In genomic region chr1:118481703-118482102, GRCm38 (mm10) we compare ENCODE assay signal across 10 mouse cellular contexts.
DNase-seq lines count a peak whose midpoint lies in the region; ATAC-seq and TF ChIP-seq lines count a peak whose summit lies in the region.
"Had no signal": no experiment of that assay in that cellular context is flagged by ENCODE, and none has a peak within 500 bp of the region (broad histone marks: within the 10 kb centered on the region; RNA-seq: fewer than 3 reads in every experiment).

No protein-coding gene starts in this region.

- ATAC-seq in lung, embryonic 15.5 days (ENCODE audit: borderline replicate concordance, extremely low read depth, low FRiP score, low TSS enrichment): no peak
- no peak for ATAC-seq in forebrain, embryonic 11.5 days (replicated peaks; ENCODE audit: low FRiP score)
- peak; percentile 15; the same call in 1 of the 2 replicates for ATAC-seq in heart, embryonic 15.5 days (replicated peaks; ENCODE audit: insufficient number of reproducible peaks, insufficient read depth, low FRiP score, low read depth)

- H3K4me2 ChIP-seq in lung, embryonic 15.5 days: no peak overlapping the region
- no peak overlapping the region for H3K4me2 ChIP-seq in forebrain, embryonic 11.5 days (ENCODE audit: low read depth, low read length, severe bottlenecking)
- peak overlapping the region; percentile 59 for H3K4me2 ChIP-seq in heart, embryonic 15.5 days
- H3K4me2 ChIP-seq: hindbrain, embryonic 15.5 days had no signal

- H3K36me3 ChIP-seq in lung, embryonic 15.5 days: no peaks in the 10 kb centered on the region
- H3K36me3 ChIP-seq in forebrain, embryonic 11.5 days (ENCODE audit: control insufficient read depth, insufficient read depth, low read length): no peaks in the 10 kb centered on the region; the same call in 1 of the 2 replicates
- H3K36me3 ChIP-seq in heart, embryonic 15.5 days: no peaks in the 10 kb centered on the region

- TF ChIP-seq CTCF in olfactory bulb, adult 2 months (IDR thresholded peaks at IDR 0.05; ENCODE audit: insufficient read depth, low read depth, low read length): no peak
- TF ChIP-seq CTCF in cerebellum, adult 2 months (IDR thresholded peaks at IDR 0.05; ENCODE audit: borderline replicate concordance, insufficient read depth, low read depth, low read length): no peak

- no peak overlapping the region for H3K9ac ChIP-seq in lung, embryonic 15.5 days
- no peak overlapping the region for H3K9ac ChIP-seq in forebrain, embryonic 11.5 days (ENCODE audit: low read length)
- peak overlapping the region; percentile 69 for H3K9ac ChIP-seq in heart, embryonic 15.5 days
- H3K9ac ChIP-seq: hindbrain, embryonic 15.5 days had no signal

- peaks cover 4% of the 10 kb centered on the region for H3K4me1 ChIP-seq in lung, embryonic 15.5 days
- H3K4me1 ChIP-seq in forebrain, embryonic 11.5 days (replicated peaks; ENCODE audit: control insufficient read depth, insufficient read depth, low read length): peaks cover 9% of the 10 kb centered on the region; the same call in 1 of the 2 replicates
- peaks cover 35% of the 10 kb centered on the region for H3K4me1 ChIP-seq in heart, embryonic 15.5 days (replicated peaks)
- peaks cover 20% of the 10 kb centered on the region for H3K4me1 ChIP-seq in olfactory bulb, adult 2 months (ENCODE audit: control insufficient read depth, insufficient read depth, low read length)
- H3K4me1 ChIP-seq in cerebellum, adult 2 months (ENCODE audit: control insufficient read depth, insufficient read depth, low read length): peaks cover 2% of the 10 kb centered on the region; the same call in 1 of the 2 replicates
- H3K4me1 ChIP-seq: hindbrain, embryonic 15.5 days had no signal

- no peak for TF ChIP-seq POLR2A in olfactory bulb, adult 2 months (IDR thresholded peaks at IDR 0.05; ENCODE audit: insufficient read depth, low read depth, low read length)
- TF ChIP-seq POLR2A in cerebellum, adult 2 months (IDR thresholded peaks at IDR 0.05; ENCODE audit: borderline replicate concordance, insufficient read depth, low read length): no peak

- no peak for DNase-seq in lung, postnatal 36 days
- DNase-seq in forebrain, embryonic 11.5 days (ENCODE audit: low spot score): no peak
- DNase-seq in cerebellum, adult 2 months: no peak
- no peak for DNase-seq in urinary bladder, postnatal 14 days (ENCODE audit: low spot score)
- DNase-seq in adrenal gland, postnatal 4 days (ENCODE audit: low spot score in 2 of 2): no peak

- peak overlapping the region; percentile 64; the same call in 1 of the 2 replicates for H3K27ac ChIP-seq in lung, embryonic 15.5 days
- H3K27ac ChIP-seq in forebrain, embryonic 11.5 days (ENCODE audit: low read depth, low read length): peak overlapping the region; percentile 34; the same call in 1 of the 2 replicates
- H3K27ac ChIP-seq in heart, embryonic 15.5 days: peak overlapping the region; percentile 95
- H3K27ac ChIP-seq in olfactory bulb, adult 2 months (ENCODE audit: insufficient read depth, low read depth, low read length): peak overlapping the region; percentile 90
- H3K27ac ChIP-seq in cerebellum, adult 2 months (ENCODE audit: insufficient read depth, low read length): no peak overlapping the region
- H3K27ac ChIP-seq: hindbrain, embryonic 15.5 days; macrophage had no signal

- H3K9me3 ChIP-seq in lung, embryonic 15.5 days: no peaks in the 10 kb centered on the region
- H3K9me3 ChIP-seq in forebrain, embryonic 11.5 days (ENCODE audit: control insufficient read depth, low read length): no peaks in the 10 kb centered on the region
- H3K9me3 ChIP-seq in heart, embryonic 15.5 days (replicated peaks): no peaks in the 10 kb centered on the region
- H3K9me3 ChIP-seq: hindbrain, embryonic 15.5 days had no signal

- H3K4me3 ChIP-seq in lung, embryonic 15.5 days: no peak overlapping the region
- no peak overlapping the region for H3K4me3 ChIP-seq in forebrain, embryonic 11.5 days (ENCODE audit: low read depth, low read length)
- peak overlapping the region; percentile 58 for H3K4me3 ChIP-seq in heart, embryonic 15.5 days
- H3K4me3 ChIP-seq in olfactory bulb, adult 2 months (ENCODE audit: insufficient read depth, low read depth, low read length): peak overlapping the region; percentile 36
- no peak overlapping the region for H3K4me3 ChIP-seq in cerebellum, adult 2 months (replicated peaks; ENCODE audit: insufficient read depth, low read depth, low read length)
- H3K4me3 ChIP-seq: hindbrain, embryonic 15.5 days had no signal

- 53% methylated on average over 6 of the region's 6 CpGs for WGBS in lung, embryonic 15.5 days
- 70% methylated on average over 6 of the region's 6 CpGs for WGBS in forebrain, embryonic 11.5 days
- WGBS in heart, embryonic 15.5 days: 37% methylated on average over 6 of the region's 6 CpGs
- WGBS in olfactory bulb, adult 2 months: 14% methylated on average over 6 of the region's 6 CpGs
- WGBS in cerebellum, adult 2 months: 88% methylated on average over 6 of the region's 6 CpGs

- H3K27me3 ChIP-seq in lung, embryonic 15.5 days: no peaks in the 10 kb centered on the region
- no peaks in the 10 kb centered on the region for H3K27me3 ChIP-seq in forebrain, embryonic 11.5 days (ENCODE audit: control insufficient read depth, insufficient read depth, low read length)
- H3K27me3 ChIP-seq in heart, embryonic 15.5 days: no peaks in the 10 kb centered on the region
- H3K27me3 ChIP-seq in cerebellum, adult 2 months (ENCODE audit: control insufficient read depth, insufficient read depth, low read length): no peaks in the 10 kb centered on the region
- H3K27me3 ChIP-seq: hindbrain, embryonic 15.5 days had no signal

Comparison
In these comparisons a context has a peak if more than half of its experiments do, and no peak if none do; other contexts are left out.
1. H3K4me3 ChIP-seq: peak in heart, embryonic 15.5 days (single experiment) and olfactory bulb, adult 2 months (single experiment); none in lung, embryonic 15.5 days (single experiment), forebrain, embryonic 11.5 days (single experiment) and cerebellum, adult 2 months (single experiment).